Mouse (Mus musculus) A20 (cell line): ENCODE results near the gene Meig1.
A peak's percentile ranks its signal among the peaks of the same experiment; 100 is the strongest.
"Not testable (repeated sequence)": the region's sequence is repeated elsewhere in the genome, so short reads cannot be mapped to it uniquely, and the experiment has no call there.

Source experiments
- DNase-seq: peaks from one replicate; pipeline ENCODE4 v3.0.0-alpha.2; 2011; ENCODE audit warnings: low read depth, low spot score

The Meig1 gene

DNA sequence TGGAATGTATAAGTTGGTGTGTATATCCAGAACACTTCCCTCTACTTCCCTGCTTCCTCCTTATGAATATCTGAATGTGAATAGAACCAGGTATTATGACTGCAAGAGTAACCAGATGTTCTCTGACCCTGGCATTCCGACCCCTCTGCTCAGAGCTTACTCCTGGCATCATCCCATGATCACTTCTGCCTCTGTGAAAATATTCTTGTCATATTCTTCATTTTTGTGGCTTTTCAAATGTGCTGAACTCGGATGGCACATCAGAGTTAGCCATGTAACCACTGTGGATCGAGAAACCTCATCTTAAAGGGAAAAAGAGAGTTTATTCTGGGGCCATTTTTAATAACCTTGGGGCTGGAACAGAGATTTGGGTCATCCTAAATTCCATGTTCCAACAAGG is at the start of gene Meig1:
TSS of gene Meig1 (minus strand) at position 101 of the 400 bp plus-strand sequence.
- no peak for DNase-seq

DNA sequence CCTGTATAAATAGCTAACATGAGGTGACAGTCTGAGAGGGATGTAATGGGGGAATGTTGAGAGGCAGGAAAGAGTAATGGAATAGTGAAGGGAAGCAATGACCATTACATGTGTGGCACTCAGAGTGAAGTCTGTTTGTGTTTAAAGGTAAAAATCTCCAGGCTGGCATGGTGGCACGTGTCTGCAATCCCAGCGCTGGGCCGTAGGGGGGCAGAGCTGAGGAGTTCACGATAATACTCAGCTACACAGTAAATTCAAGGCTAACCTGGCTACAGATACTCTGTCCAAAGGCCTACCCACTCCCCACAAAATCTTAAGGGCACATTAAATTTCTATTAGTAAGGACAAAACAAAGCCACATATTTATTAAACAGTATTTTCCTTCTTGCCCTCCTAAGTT is 34.1 kb upstream of the Meig1 start:
- DNase-seq, result peak; percentile 25

DNA sequence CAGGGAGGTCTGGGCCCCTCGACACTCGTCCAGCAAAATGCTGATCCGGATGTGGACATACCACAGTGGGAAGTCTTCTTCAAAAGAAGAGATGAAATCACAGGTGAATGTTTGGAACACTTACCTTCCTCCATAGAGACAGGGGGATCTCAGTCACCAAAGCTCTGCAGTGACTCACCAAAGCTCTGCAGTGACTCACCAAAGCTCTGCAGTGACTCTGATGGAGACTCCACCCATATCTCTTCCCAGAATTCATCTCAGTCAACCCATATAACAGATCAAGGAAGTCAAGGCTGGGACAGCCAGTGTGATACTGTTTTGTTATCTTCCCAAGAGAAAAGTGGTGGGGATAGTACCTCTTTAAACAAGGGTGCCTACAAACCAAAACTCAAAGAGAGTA is 30.6 kb upstream of the Meig1 start:
- DNase-seq, result no peak

DNA sequence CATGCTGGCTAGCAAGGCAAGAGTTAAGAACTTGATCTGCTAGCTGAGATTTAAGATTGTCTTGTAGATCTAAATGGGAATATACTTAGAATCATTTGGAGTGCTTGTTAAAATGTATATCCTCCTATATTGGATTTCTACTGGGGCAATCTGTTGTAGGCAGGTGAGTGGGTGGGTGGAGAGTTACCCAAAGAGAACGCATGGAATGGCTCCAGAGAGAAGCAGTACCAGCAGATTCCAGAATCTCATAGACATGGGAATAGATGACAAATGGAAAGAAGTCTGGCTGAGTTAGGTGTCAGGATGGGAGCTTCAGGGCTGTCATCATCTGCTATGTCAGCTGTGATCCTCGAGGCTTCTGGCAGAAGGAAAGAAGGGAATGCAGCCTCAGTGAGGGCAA is 27.0 kb upstream of the Meig1 start:
- no peak for DNase-seq

DNA sequence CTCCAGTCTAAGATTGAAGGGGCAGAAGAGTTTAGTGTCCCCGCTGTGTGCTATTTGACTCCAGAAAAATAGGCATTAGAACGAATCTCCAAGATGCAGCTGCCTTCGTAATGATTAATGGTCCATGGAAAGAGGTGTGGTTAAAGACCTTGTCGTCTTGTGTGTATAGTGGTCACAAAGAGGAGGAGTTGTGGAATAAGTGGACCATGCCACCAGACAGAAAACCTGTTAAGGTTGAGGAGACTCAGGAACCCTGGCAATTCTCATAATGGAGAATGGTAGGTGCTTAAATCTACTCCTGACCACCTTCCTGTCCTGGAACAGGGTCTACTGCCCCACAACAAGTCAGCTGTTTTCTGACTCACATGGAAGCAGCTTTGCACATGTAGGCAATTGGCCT is 23.5 kb upstream of the Meig1 start:
- no peak for DNase-seq

DNA sequence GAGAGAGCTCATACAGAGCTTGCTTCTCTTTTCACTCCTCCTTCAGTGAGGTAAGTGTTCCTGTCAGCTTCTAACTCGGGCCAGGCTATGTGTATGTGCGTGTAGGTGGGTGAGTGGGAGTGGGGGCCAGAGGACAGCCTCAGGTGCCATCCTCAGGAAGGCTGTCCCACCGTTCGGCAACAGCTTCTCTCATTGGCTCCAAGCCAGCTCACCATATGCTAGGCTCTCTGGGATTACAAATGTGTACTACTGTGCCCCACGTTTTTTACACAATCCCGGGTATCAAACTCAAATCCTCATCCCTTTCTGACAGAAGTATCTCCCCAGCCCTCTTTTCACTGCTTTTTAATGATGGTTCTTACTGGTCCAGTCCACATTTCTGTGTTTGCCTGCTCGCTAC is 21.8 kb upstream of the Meig1 start:
- no peak for DNase-seq

DNA sequence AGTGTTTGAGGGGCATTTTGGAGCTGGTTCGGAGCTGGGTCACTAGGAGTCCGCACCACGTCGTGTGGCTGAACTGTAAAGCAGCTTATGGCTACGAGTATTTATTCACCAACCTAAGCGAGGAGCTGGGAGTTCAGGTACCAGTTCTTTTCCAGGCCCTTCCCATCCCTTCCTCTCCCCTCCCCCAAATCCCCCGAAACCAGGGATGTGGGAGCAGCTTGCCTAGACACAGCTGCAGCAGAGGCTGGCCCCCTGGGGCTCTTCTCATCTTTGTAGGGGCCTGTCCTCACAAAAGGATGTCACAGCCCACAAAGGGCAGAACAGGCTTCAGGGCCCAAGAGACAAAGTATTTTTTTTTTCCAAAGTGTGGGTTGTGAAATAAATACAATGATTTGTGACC is 15.5 kb upstream of the Meig1 start:
- DNase-seq, result no peak

DNA sequence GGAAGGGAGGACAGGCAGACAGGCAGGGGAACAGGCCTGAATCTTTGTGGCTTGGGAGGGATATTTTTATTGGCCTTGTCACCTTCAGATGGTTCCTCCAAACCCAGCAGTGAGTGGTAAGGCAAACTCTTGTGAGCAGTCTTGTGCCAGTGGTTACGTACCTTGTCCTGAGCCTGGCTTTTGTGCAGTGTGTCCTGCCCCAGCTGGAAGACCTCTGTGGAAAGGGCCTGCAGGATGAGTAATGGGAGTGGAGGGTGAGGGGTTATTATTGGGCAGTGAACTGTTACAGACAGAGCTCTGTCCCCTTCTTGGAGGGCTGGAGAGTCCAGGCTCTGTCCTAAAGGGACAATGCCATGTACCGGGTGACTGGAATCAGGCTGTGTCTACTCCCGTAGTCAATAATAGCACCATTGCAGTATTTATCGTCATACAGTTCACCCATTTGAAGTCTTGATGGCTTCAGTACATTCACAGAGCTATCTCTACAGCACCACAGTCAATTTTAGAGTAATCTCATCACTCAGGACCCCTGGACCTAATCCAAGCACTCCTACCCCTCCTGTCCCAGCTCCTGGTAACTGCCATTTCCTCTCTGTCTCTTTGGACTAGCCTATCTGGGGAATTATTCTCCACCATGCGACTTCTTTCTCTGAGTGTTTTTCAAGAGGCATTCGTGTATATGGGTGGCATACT is 13.1 kb upstream of the Meig1 start:
- DNase-seq, result no peak

DNA sequence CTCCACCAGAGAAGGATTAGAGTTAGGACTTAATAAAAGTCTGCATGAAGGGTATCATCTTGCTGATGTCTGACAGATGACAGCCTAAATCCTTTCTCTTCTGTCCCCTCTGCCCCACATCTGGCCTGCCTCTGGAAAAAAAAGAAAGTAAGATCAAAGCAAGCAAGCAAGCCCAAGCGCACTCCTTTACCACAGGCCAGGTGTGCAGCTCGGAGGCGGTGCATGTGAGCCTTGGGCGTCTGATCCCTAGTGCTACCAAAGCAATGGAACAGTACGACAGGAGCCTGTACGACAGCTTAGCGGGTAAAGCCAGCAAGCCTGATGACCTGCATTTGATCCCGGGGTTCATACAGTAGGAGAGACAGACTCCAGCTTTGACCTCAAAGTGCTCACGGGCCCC is 8.5 kb upstream of the Meig1 start:
- DNase-seq, result no peak

DNA sequence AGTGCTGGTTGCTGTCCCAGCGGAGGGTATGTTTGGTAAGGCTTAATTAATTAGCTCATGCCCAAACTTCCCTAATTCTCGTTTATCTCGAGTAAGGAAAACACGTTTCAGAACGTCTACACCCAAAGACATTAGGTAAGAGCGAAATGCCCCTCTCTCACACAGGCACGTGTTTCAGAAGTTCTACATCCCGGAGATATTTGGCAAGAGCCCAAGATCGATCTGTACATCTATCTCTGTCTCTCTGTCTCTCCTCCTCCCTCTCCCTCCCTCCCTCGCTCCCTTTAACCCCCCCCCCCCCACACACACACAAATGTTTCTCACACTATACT is 2.1 kb upstream of the Meig1 start:
- no peak for DNase-seq

DNA sequence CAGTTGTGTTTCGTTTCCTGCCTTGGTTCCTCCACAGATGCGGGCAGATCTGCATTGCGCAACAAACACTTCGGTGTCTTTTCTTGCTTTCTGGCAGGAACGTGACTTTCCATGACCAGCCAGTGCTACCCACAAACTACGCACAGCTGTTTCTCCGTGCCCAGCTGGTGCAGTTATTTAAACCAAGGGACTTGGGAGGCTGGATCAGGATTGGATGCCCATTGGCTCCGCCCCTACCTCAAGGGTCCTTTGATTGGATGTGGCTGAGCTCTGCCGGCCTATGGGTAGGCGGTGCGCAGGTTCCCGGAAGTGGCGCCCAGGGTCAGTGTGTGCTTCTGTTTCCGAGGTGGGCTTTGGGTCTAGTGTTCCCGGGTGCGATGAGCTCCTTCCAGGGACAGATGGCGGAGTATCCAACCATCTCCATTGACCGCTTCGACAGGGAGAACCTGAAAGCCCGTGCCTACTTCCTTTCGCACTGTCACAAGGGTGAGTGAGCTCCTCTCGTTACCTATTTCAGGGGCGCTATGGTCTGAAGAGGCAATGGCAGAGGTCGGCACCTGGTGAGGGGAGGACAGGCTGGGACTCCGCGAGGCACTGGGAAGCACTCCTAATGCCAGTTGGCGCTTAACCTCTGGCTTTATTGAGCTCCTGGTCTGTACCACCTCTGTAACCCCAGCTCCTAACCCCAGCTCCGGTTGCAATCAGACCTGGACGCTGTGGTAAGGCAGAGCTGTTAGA is 1.6 kb upstream of the Meig1 start, which contains the start of gene Dclre1c:
TSS of gene Dclre1c (plus strand) at position 291 of the 738 bp plus-strand sequence.
- DNase-seq, result peak; percentile 97

DNA sequence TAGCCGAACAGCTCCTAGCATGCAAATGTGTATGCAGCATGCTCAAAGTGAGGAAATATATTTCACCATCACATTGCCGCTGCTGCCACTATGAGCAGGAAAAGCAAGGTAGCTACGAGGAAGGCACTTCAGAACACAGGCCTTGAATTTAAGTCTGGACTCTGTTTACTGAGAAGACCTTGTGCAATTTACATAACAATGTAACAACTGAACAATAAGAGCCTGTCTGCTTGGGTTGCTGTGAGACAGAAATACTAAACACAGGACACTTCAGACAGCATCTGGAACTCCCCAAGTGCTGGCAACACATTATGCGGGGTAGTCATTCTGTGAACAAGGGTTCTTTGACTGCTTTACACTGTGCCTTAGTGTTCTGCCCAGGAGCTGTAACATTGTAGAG is 2.3 kb downstream of the Meig1 start:
- DNase-seq, result no peak

DNA sequence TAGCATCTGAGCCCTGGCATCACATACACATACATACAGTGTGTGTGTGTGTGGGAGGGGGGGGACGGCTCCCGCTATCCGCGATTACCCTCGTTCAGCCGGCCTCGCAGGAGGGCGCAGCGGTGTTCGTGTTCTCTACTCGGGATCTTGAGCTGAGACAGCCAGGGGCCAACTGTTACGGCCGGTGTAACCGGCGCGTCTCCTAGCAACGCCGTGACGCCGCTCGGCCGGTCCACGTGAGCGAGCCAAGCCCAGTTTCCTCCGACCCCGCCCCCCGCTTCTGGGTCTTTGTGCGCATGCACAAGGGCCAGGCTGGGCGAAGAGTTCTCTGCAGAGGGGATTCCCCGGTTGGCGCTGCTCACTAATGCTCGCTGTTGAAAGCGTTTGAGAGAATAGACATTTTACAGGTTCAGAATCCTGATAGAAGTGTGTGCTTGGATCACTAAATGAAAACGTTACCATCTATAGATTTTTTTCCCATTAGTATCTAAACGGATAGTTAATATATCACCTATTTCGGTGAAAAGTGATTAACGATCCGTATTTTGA is 3.5 kb downstream of the Meig1 start:
- peak; percentile 96 for DNase-seq

DNA sequence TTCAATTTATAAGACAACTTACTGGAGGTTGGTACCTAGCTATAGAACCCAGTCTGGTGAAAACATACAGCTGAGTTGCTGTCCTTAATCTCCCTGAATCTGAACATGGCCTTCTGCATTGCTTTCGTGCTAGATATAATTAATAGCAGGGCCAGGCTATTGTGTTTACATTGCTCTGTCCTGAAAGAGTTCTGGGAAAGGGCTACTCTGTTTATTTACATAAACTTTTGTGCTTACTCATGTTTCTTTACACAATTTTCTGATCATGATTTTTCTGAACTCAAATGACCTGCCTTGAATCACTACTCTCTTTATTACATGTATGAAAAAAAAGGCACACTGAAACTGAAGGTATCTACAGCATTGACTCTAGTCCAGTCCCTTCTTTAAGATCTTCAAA is 6.8 kb downstream of the Meig1 start:
- no peak for DNase-seq

DNA sequence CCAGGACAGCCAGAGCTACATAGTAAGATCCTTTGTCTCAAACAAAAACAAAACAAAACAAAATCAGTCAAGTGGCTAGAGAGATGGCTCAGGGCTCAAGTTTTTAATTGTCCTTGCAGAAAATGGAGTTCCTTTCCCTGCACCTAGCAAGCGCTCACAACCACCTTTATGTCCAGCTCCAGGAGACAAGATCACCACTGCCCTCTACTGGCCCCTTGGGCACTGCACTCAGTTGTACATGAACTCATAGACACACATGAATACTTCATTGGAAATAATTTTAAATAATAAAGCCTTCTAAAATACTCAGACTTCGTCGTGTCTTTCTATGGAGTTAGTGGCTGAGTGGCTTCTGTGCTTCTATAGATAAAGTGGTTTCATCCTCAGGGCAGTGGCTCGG is 8.2 kb downstream of the Meig1 start:
- peak; percentile 78 for DNase-seq

DNA sequence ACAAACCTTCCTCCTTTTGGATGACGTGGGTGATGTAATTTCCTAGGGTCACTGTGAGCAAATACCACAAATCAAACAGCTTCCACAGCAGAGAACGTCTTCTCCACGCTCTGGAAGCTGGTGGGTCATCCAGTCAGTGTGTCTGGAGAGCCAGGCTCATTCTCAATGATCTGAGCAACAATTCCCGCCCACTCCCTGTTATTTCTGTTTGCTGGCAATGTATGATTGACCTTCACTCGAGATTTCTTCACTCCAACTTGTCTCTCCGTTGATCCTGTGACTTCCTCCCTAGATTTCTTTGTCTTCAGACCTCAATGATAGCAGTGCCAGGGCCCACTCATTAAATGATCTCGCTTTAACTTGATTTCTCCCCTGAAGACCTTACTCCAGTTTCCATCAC is 14.7 kb downstream of the Meig1 start:
- no peak for DNase-seq

DNA sequence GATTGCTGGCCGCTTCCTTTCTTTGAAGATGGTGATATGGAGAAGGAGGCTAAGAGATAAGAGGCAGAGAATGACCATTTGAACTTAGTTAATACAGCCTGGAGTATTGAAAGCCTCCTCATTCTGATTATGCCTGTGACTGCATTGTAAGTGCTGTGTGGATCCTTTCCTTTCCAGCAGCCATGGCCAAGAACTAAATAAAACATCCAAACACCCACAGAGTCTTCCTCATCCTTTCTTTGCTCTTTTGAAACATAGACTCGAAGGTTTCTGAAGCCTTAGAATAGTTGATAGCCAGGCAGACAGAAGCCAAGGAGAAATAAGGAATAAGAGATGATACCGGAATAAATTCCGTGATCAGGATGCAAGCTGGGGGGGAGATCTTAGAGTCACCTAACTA is 16.5 kb downstream of the Meig1 start:
- no peak for DNase-seq

DNA sequence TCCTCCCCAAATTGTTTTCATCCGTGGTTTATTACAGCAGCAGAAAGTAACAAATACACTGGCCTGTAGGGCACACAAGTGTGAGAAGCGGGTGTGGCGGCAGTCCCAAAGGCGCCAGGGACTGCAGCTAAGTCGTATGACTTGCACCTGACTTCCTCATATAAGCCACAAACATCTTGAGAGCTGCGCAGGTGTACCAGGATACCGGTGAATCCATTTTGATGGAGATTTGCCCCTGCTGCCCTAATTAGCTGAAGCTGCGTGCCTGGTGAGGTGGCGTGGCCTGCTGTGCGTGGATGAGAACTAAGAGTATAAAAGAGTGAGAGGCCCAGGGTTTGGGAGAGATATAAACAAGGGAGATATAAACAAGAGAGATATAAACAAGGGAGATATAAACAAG is 25.3 kb downstream of the Meig1 start, which contains the start of gene Olah:
TSS of gene Olah (minus strand) at position 101 of the 400 bp plus-strand sequence.
- DNase-seq, result not testable (repeated sequence)

DNA sequence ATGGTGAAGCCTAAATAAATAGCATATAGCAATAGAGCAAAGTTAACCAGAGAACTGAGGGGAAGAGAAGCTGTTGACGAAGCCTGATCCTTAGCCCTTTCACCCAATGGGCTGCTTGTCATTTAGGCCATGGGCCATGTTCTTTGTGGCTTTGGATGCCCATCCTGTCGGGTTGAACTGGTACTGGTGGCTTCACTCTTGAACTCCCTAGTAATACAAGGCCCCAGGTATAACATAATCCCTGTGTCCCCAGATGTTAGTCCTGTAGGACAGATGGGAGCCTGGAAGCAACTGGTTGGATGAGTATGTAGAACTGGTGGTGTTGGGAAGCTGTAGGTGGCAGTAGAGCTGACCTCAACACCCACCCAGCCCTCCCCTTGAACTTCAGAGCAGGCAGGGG is 30.5 kb downstream of the Meig1 start:
- no peak for DNase-seq

DNA sequence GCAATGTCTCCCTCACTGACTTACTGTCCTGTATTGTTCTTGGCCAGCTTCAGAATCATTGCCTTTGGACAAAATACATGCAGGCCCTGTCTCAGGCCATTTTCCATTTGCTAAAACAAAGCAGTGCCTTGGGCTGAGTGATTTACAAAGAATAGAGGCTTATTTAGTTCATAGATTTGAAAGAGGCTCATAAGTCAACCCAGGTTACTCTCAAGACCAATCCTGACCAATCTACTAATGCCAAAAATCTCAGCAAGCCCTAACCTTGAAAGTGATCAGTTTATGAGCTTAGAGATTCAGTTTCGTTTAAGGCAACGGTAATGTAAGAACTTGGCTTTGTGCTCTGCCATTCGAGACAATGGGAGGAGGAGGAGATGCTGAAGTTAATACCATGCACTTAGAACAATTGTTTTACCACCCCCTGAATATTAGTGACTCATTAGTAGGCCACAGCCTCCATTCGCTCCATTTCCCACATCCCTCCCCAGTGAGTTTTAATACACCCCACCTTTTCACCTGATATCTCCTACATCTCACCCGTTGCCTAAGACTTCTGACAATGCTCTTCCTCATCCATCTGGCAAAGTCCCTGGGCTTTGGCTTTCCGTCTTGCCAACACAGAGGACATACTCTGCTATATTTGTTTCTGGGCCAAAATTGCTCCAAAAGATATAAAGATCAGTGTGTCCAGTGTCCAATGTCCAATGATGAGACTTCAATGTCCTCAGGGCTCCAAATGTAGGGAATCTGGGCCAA is 35.2 kb downstream of the Meig1 start:
- DNase-seq, result no peak

DNA sequence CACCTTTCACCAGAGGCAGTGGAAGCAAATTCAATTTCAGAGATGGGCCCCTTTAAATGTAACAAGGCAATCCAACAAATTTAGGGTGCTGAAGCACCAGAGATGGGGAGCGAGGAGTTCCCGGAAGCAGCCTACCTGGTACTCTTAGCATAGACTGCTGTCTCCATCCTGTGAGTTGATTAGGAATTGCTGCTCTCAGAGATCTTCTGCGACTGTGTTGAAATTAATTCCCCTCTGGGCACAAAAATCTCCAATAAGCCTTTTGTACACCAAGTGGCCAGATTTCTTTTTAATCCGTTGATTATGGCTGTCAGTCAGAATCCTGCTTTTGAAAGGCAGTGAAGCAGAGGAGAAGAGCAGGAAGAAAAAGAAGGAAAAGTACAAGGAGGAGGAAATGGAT is 57.3 kb downstream of the Meig1 start:
- no peak for DNase-seq

DNA sequence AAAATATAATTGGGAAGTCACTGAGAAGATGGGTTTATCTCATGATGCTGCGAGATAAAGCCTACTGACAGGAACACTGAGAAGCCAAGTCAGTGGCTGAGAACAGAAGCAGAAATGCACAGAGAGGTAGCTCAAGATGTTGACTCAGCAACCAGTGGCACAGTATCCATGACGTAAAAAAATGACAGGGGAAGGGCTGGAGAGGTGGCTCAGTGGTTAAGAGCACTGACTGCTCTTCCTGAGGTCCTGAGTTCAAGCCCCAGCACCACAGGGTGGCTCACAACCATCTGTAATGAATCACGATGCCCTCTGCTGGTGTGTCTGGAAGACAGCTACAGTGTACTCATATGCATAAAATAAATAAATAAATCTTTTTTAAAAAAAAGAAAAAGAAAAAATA is 61.4 kb downstream of the Meig1 start:
- DNase-seq, result no peak
